Mouse (Mus musculus): ENCODE measurements at regions not wholly inside any gene's neighbourhood (a gene's known extent, or its start where the extent isn't known, plus 50 kb on each side); places are given as distances from the start of the nearest gene placed in this dataset.
"Not testable (repeated sequence)": the region's sequence is repeated elsewhere in the genome, so short reads cannot be mapped to it uniquely, and the experiment has no call there.

DNA sequence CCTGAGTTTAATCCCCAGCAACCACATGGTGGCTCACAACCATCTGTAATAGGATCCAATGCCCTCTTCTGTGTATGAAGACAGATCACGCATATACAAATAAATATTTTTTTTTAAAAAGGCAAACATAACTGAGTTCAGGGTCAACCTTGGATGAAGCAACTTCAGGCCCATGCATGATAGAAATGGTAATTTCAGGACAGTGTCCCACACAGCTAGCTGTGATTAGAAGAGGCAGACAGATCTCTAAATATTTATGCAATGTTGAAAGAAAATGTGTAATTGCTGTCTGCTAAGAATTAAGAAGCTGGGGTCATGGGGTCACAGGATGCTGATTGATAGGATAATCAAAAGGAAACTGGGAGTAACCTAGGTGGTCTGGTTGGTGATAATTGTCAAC lies 203.5 kb downstream of the AI429214 start:
- H3K4me3 ChIP-seq (ENCODE audit: insufficient read depth, low read depth, low read length): no peak overlapping the region
- no peaks in the 10 kb centered on the region for H3K4me1 ChIP-seq (ENCODE audit: control insufficient read depth, insufficient read depth, low read length)
- no peak overlapping the region for H3K27ac ChIP-seq (ENCODE audit: insufficient read depth, low read depth, low read length)
- TF ChIP-seq CTCF (IDR thresholded peaks at IDR 0.05; ENCODE audit: insufficient read depth, low read depth, low read length) (no peak), POLR2A (IDR thresholded peaks at IDR 0.05; ENCODE audit: insufficient read depth, low read depth, low read length) (no peak)
- 89% methylated on average over 1 of the region's 1 CpGs for WGBS

DNA sequence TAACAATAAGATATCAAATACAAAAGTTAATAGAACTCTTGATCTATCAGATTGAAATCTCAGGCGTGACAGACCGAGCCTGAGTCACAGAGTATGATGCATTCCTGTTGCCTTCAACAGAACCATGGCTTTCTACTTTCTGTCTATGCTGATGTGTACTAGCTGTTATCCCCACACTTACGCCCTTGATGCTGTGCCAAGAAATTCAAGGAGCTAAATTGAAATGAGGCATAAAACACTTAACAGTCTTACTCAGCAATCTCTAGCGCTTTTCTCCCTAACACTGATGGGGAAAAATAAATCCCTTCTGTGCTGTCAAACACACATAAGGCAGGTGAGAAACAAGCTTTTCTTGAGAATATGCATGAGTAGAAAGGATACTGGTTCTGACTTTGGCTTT lies 222.5 kb downstream of the AI429214 start:
- WGBS: 76% methylated on average over 4 of the region's 4 CpGs
- no peak for TF ChIP-seq POLR2A (IDR thresholded peaks at IDR 0.05; ENCODE audit: insufficient read depth, low read depth, low read length)
- no peak for TF ChIP-seq CTCF (IDR thresholded peaks at IDR 0.05; ENCODE audit: insufficient read depth, low read depth, low read length)
- Histone ChIP-seq H3K4me3 (ENCODE audit: insufficient read depth, low read depth, low read length) (no peak overlapping the region), H3K4me1 (ENCODE audit: control insufficient read depth, insufficient read depth, low read length) (no peaks in the 10 kb centered on the region), H3K27ac (ENCODE audit: insufficient read depth, low read depth, low read length) (no peak overlapping the region)

GRCm38 (mm10) chr8:37227091-37227490 lies 233.7 kb downstream of the AI429214 start:
- Histone ChIP-seq H3K27ac (ENCODE audit: insufficient read depth, low read depth, low read length) (no peak overlapping the region), H3K4me1 (ENCODE audit: control insufficient read depth, insufficient read depth, low read length) (no peaks in the 10 kb centered on the region), H3K4me3 (ENCODE audit: insufficient read depth, low read depth, low read length) (no peak overlapping the region)
- WGBS: 50% methylated on average over 2 of the region's 2 CpGs
- TF ChIP-seq POLR2A (IDR thresholded peaks at IDR 0.05; ENCODE audit: insufficient read depth, low read depth, low read length) (no peak), CTCF (IDR thresholded peaks at IDR 0.05; ENCODE audit: insufficient read depth, low read depth, low read length) (no peak)

- Histone ChIP-seq H3K27ac (ENCODE audit: insufficient read depth, low read depth, low read length) (no peak overlapping the region), H3K4me3 (ENCODE audit: insufficient read depth, low read depth, low read length) (no peak overlapping the region), H3K4me1 (ENCODE audit: control insufficient read depth, insufficient read depth, low read length) (no peaks in the 10 kb centered on the region)
- TF ChIP-seq POLR2A (IDR thresholded peaks at IDR 0.05; ENCODE audit: insufficient read depth, low read depth, low read length) (no peak), CTCF (IDR thresholded peaks at IDR 0.05; ENCODE audit: insufficient read depth, low read depth, low read length) (no peak)
- 94% methylated on average over 2 of the region's 2 CpGs for WGBS
Observed at GRCm38 (mm10) chr8:37237306-37237705, 243.9 kb downstream of the AI429214 start.

DNA sequence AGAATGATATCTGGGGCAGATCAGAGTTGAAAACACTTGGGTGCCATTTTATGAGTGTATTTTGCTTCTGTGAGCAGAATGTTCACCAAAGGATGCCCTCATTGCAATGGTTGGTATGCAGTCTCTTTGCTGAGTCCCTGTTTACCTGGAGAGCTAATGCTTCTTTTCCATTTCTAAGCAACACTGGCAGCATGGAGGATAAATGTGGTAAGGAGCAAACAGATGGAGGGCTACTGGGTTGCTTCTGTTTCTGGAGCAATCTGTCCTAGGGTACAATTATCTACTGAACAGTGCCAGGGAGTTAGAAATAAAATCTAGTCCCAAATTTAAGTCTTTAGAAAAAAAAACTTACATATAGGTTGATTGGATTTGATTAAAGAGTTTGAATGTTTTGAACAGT lies 245.9 kb downstream of the AI429214 start:
- Histone ChIP-seq H3K27ac (ENCODE audit: insufficient read depth, low read depth, low read length) (no peak overlapping the region), H3K4me3 (ENCODE audit: insufficient read depth, low read depth, low read length) (no peak overlapping the region), H3K4me1 (ENCODE audit: control insufficient read depth, insufficient read depth, low read length) (no peaks in the 10 kb centered on the region)
- TF ChIP-seq CTCF (IDR thresholded peaks at IDR 0.05; ENCODE audit: insufficient read depth, low read depth, low read length) (no peak), POLR2A (IDR thresholded peaks at IDR 0.05; ENCODE audit: insufficient read depth, low read depth, low read length) (no peak)

DNA sequence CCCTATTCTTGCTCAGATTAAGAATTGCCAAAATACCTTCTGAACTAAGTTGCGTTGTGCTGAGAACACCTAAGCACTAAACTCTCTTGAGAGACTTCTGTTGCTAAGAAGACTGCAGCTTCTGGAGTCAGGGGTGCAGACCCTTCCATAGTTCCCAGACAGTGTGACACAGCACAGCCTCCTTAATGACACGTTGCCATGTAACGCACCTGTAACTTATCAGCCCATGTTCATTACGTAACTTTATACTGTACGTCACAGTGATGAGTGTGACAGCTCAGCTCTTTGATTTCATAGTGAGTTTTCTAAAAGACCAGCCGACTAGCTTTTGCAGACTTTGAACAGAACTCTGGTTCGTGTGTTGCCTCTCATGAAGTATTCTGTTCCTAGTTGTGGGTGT lies 257.8 kb downstream of the AI429214 start:
- H3K27ac ChIP-seq (ENCODE audit: insufficient read depth, low read depth, low read length); H3K4me1 ChIP-seq (ENCODE audit: control insufficient read depth, insufficient read depth, low read length); H3K4me3 ChIP-seq (ENCODE audit: insufficient read depth, low read depth, low read length): not testable (repeated sequence)
- 86% methylated on average over 7 of the region's 7 CpGs for WGBS

DNA sequence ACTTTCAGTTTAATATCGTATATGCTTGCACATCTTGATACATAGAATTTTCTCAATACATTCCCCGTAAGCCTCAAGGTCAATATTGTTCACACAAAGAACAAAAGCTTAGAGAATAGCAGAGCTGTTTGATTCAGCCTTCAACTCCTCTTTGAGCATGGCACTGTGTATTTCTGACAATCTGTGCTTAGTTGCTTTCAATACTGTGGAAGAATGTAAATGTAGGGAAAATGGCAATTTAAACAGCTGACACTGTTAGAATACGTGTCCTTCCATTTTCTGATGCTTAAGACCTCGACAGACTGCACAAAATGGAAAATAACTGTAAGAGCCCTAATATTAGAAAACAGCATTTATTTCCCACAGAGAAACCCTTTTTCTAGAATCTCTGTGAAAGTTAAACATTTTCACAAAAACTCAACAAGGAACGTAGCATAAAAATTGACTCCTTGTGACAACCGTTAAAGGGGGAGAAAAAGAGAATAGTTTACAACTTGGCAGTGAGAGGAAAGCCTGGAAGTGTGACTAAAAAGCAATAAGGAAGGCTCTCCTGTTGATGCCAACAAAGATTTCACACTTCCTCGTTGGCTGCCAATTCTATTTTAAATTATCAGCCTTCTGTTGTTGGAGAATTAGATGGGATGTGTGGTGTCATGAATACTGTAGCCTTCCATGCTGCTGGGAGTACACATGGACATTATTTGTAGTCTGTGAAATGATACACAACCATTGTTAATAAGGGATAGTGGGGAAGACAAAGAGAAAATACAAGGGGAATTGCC lies 297.9 kb downstream of the AI429214 start:
- no peak overlapping the region for H3K27ac ChIP-seq (ENCODE audit: insufficient read depth, low read depth, low read length)

More for the DNA sequence above, 297.9 kb downstream of the AI429214 start:
- Histone ChIP-seq H3K4me3 (ENCODE audit: insufficient read depth, low read depth, low read length) (no peak overlapping the region), H3K4me1 (ENCODE audit: control insufficient read depth, insufficient read depth, low read length) (no peaks in the 10 kb centered on the region)
- 48% methylated on average over 7 of the region's 7 CpGs for WGBS
- no peak for TF ChIP-seq CTCF (IDR thresholded peaks at IDR 0.05; ENCODE audit: insufficient read depth, low read depth, low read length)
- TF ChIP-seq POLR2A (IDR thresholded peaks at IDR 0.05; ENCODE audit: insufficient read depth, low read depth, low read length): no peak
